Mouse (Mus musculus) kidney, adult 2 months (tissue): ENCODE data around the gene Rrp15.

Experiments
- CTCF ChIP-seq: fragments of 200-500 bp; conservative IDR thresholded peaks from 2 replicates; pipeline ENCODE4 v1.5.1; 2011; ENCODE audit warnings: low read depth, mild to moderate bottlenecking, control low read depth, low read length, moderate library complexity, mixed read lengths; ENCODE audit not compliant: insufficient read depth, insufficient read length
- POLR2A ChIP-seq: fragments of 200-500 bp; IDR thresholded peaks from one replicate; pipeline ENCODE4 v1.6.1; 2011; ENCODE audit warnings: low read depth, low read length, control low read depth

DNA sequence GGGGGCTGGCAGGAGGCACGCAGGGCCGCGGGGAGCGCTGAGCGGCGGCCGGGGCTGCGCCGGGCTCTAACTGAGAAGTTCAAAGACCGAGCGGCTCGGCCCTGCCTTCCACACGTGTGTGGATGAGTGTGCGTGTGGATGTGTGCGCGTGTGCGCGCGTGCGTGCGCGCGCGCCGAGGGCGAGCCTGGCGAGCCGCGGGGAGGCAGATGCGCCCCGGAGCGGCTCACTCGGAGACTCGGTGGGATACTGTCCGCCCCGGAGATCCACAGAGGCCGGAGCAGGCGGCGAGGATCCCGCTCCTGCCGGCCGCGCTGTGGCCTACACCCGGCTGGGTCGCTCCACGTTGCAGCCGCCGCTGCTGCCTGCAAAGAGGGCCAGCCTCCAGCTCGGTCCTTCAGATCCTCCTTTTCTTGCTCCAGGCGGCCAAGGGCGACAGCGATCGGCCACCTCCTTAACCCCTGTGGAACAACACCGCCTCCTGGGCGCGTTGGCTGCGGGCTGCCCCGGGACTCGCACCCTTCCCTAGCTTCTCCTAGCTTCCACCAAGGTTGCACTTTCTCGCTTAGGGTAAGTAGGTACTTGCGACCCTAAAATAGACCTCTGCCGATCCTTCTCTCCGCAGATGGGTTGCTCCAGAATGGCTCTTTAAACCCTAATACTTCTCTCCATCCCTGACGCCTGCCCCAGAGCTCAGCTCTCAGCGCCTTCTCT lies 43.8 kb downstream of the Rrp15 start:
- TF ChIP-seq CTCF (no peak), POLR2A (no peak)
